Comparison of ENCODE assay signal across 8 mouse cellular contexts in genomic region chr4:40677132-40677531, GRCm38 (mm10).
DNase-seq lines count a peak whose midpoint lies in the region; ATAC-seq lines count a peak whose summit lies in the region.

No protein-coding gene starts in this region.

- DNase-seq in frontal cortex, postnatal 14 days (ENCODE audit: low spot score in 2 of 2) = no peak
- peak; percentile 45 for DNase-seq in ovary, postnatal 36 days (ENCODE audit: low spot score)
- DNase-seq in ovary, adult 18-20 months (ENCODE audit: low spot score) = no peak
- peak; percentile 49 for DNase-seq in kidney, postnatal 10 days
- DNase-seq in retina, embryonic 14.5 days (ENCODE audit: low spot score) = peak; percentile 13
- no peak for DNase-seq in urinary bladder, postnatal 36 days (ENCODE audit: low spot score in 2 of 2)
- DNase-seq in c-Kit-positive CD71-positive TER-119-positive erythroid progenitor cells, embryonic 14.5 days (ENCODE audit: low spot score) = no peak

- peak; percentile 67 for ATAC-seq in frontal cortex, adult (ENCODE audit: low TSS enrichment)

Comparison
In these comparisons a context has a peak if more than half of its experiments do, and no peak if none do; other contexts are left out.
1. DNase-seq: peak in ovary, postnatal 36 days (single experiment), kidney, postnatal 10 days (single experiment) and retina, embryonic 14.5 days (single experiment); none in frontal cortex, postnatal 14 days (0 of 2), ovary, adult 18-20 months (single experiment), urinary bladder, postnatal 36 days (0 of 2) and c-Kit-positive CD71-positive TER-119-positive erythroid progenitor cells, embryonic 14.5 days (single experiment).